Mouse (Mus musculus): ENCODE results near the gene Top2b. TPM values are rescaled to one million over a fixed set of nuclear protein-coding genes. Genes with fewer than 3 reads are reported as not detected.
A peak's percentile ranks its signal among the peaks of the same experiment; 100 is the strongest.

The Top2b gene
- total RNA-seq, 2 experiments from 2014 or later, result 55.3 to 84.9 TPM

DNA sequence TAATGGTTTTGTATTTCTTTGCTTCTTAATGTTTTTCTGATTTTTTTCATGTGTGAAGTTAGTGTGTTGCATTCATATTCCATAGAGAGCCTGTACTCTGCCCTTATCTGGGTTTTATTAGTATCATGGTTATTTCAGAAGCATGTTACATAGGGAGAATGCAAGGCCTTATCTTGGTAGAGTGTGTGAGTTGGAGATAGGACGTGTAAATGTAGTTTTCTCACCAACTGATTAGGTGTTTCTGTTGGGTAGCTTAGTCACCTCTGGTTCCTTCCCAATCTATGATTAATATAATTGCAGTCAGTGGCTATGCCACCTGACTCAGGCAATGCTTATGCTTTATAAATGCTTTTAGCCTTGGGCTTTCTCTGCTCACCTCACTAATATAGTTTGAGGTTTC is 19.8 kb downstream of the Top2b start:
- peak; percentile 67 for ATAC-seq (replicated peaks; ENCODE audit: low FRiP score, poor library complexity, severe bottlenecking)

DNA sequence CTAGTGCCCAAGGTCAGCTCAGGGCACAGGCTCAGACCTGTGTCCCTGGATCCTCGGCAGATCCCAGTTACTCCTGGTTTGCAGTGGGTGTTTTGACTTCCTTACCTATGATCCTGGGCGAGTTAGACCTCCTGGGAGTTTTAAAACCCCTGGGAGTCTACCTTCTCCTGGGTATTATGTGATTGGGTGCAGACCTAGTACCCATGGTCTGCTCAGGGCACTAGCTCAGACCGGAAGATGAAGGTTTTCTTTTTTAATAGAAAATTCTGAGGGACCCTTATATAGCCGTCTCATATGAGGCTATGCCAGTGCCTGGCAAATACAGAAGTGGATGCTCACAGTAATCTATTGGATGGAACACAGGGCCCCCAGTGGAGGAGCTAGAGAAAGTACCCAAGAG is 40.2 kb downstream of the Top2b start:
- no peak for ATAC-seq (replicated peaks; ENCODE audit: low FRiP score, poor library complexity, severe bottlenecking)

GRCm38 (mm10) chr14:16414163-16414562 is 49.2 kb downstream of the Top2b start:
- ATAC-seq (replicated peaks; ENCODE audit: low FRiP score, poor library complexity, severe bottlenecking), result no peak

- no peak for ATAC-seq (replicated peaks; ENCODE audit: low FRiP score, poor library complexity, severe bottlenecking)
Observed at GRCm38 (mm10) chr14:16427569-16427968, 62.6 kb downstream of the Top2b start.

GRCm38 (mm10) chr14:16431941-16432499 is 67.0 kb downstream of the Top2b start:
- ATAC-seq (replicated peaks; ENCODE audit: low FRiP score, poor library complexity, severe bottlenecking), result no peak

DNA sequence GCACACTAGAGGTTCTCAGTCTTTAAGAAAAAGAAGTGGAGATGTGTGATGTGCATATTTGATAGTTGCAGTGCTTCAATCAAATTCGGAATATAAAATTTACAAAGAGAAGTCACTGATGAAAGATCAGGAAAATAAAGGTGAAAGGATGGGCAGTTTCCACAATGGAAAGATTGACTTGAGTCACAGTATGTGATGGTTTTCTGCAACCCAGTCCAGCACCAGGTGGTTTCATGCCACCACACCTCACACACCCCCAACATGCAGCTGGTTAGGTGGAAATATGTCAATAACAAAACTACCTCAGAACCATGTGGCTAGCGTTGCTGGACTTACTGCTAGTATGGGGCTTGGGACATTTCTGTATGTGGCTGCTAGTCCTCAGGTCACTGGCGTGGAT is 67.6 kb downstream of the Top2b start:
- ATAC-seq (replicated peaks; ENCODE audit: low FRiP score, poor library complexity, severe bottlenecking), result no peak

DNA sequence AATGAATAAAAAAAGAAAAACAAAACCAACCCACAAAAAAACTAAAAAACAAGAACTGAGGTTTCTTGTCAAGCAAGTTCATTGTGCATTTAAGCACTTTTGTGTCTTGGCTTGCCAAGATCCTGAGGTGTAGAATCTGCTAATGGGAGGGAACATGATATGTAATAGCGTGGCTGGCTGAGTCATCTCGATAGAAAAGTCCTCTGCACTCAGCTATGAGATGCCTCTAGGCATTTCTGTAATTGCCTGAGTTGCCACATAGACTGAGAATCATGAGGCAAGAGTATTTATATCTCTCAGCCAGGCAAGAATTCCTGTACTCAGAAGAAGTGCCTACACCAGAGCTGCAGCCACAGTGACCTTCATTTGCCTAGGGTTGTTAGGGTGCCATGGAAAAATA is 68.2 kb downstream of the Top2b start:
- ATAC-seq (replicated peaks; ENCODE audit: low FRiP score, poor library complexity, severe bottlenecking), result no peak

GRCm38 (mm10) chr14:16434396-16435171 is 69.6 kb downstream of the Top2b start:
- ATAC-seq (replicated peaks; ENCODE audit: low FRiP score, poor library complexity, severe bottlenecking), result peak; percentile 76

- no peak for ATAC-seq (replicated peaks; ENCODE audit: low FRiP score, poor library complexity, severe bottlenecking)
Observed at GRCm38 (mm10) chr14:16437386-16437785, 72.4 kb downstream of the Top2b start.

- ATAC-seq (replicated peaks; ENCODE audit: low FRiP score, poor library complexity, severe bottlenecking), result no peak
Observed at GRCm38 (mm10) chr14:16439385-16440126, 74.6 kb downstream of the Top2b start.

GRCm38 (mm10) chr14:16444859-16445258 is 79.9 kb downstream of the Top2b start:
- no peak for ATAC-seq (replicated peaks; ENCODE audit: low FRiP score, poor library complexity, severe bottlenecking)

DNA sequence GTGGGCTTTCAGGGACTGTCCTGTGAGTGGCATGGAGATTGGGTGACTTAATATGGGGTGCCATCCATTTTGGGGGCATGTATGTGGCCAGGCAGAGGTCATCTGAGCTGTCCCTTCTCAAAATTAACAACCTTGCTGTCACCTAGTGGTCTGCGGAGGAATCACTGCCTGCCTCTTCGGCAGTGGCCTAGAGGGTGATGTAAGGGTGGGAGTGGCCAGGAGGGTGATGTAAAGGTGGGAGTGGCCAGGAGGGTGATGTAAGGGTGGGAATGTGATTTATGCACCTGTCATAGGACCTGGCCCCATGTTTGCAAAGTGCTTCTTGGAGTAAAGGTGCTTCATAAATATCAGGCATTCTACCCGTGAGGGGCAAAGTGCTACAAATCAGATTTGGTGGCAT is 82.6 kb downstream of the Top2b start:
- 0 out of 2 replicates have a peak, but pooled peaks have one; percentile 47 for ATAC-seq (replicated peaks; ENCODE audit: low FRiP score, poor library complexity, severe bottlenecking)

GRCm38 (mm10) chr14:16448269-16448987 is 83.4 kb downstream of the Top2b start:
- ATAC-seq (replicated peaks; ENCODE audit: low FRiP score, poor library complexity, severe bottlenecking), result 0 out of 2 replicates have a peak, but pooled peaks have one; percentile 58

- ATAC-seq (replicated peaks; ENCODE audit: low FRiP score, poor library complexity, severe bottlenecking), result no peak
Observed at GRCm38 (mm10) chr14:16478606-16479323, 113.8 kb downstream of the Top2b start.

DNA sequence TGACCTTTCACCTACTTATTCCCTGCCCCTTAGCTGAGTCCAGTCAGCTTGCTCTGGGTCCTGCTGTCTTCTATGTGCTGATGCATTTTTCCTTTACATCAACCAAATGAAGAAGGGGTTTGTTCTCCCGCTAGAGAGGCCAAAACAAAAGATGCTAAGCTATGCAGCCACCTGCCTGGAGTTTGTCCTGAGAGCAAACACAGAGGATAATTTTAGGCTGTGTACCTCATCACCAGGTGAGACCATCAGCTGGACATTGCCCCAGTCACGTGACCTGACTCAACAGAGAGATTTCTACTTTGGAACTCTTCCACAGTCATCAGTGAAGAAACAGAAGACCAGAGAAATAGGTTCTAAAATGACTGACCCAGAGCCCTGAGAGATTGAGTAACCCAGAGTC is 114.5 kb downstream of the Top2b start:
- ATAC-seq (replicated peaks; ENCODE audit: low FRiP score, poor library complexity, severe bottlenecking), result no peak

GRCm38 (mm10) chr14:16480621-16481020 is 115.6 kb downstream of the Top2b start:
- ATAC-seq (replicated peaks; ENCODE audit: low FRiP score, poor library complexity, severe bottlenecking), result no peak

DNA sequence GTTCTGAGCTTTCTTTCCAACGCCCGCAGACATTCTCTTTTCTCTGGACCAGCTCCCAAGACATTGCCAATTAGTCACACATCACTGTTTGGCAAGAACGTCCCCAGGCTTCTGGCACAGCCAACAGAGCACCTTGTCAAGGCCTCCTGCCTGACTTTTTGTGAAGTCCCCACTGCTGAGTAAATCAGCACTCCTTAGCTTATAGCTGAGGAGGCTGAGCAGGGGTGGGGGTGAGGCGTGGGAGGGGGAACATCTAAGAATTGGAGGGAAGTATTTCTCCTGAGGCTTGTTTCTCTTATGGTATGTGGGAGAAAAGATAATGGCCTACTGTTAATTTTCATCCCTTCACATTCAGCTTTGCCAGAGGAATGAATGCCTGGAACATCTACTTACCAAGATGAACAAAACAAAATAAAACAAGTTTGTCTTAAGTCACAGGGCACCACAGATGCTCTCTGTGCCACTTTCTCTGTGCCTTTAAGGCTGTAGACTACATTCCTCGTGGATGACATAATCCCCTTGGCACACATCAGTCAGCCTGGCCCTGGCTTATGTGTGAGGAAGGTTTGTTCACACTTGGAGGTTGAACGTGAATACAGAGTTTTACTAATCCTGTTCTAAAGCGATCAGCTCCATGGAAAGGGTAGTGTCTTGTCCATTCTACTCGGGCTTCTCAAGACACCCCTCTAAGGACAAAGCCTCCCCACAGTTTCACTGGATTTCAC is 118.8 kb downstream of the Top2b start:
- ATAC-seq (replicated peaks; ENCODE audit: low FRiP score, poor library complexity, severe bottlenecking), result no peak
